Mouse (Mus musculus): ENCODE data around the gene Pgm2.

- TF ChIP-seq EP300 (IDR thresholded peaks at IDR 0.05) (no peak), CTCF (IDR thresholded peaks at IDR 0.05) (no peak)
Measured at GRCm38 (mm10) chr5:64049256-64049655, 43.5 kb upstream of the Pgm2 start.
